Mouse (Mus musculus) left cerebral cortex, adult 9 months (tissue): ENCODE measurements around the gene Dtx2.

ENCODE experiments used
- DNase-seq, 2 experiments: peaks; one replicate each; pipeline ENCODE4 v3.0.0; 2022; ENCODE audit warnings: low spot score in 2 of 2

The Dtx2 gene

DNA sequence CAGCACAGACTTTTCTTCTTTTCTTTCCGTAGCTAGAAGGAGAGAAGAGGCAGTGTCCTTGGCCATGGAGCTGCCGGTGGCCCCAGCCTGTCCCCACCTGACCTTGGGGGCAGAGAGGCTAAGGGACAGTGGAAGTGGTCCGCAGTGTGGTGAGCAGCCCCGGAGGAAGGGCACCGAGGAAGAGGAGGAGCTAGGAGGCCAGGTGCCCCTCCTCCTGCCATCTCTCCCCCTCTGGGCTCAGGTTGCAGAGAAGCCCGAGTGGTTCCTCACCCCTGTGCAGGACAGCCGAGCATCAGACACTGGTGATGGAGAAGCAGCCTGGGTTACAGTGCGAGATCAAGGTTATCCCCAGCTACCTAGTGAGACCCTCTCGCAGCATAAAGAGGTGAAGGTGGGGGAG is 20.2 kb upstream of the Dtx2 start, which contains the start of gene Ssc4d:
Ssc4d (minus strand) TSS at position 167 of the 400 bp plus-strand sequence.
- no peak for DNase-seq

DNA sequence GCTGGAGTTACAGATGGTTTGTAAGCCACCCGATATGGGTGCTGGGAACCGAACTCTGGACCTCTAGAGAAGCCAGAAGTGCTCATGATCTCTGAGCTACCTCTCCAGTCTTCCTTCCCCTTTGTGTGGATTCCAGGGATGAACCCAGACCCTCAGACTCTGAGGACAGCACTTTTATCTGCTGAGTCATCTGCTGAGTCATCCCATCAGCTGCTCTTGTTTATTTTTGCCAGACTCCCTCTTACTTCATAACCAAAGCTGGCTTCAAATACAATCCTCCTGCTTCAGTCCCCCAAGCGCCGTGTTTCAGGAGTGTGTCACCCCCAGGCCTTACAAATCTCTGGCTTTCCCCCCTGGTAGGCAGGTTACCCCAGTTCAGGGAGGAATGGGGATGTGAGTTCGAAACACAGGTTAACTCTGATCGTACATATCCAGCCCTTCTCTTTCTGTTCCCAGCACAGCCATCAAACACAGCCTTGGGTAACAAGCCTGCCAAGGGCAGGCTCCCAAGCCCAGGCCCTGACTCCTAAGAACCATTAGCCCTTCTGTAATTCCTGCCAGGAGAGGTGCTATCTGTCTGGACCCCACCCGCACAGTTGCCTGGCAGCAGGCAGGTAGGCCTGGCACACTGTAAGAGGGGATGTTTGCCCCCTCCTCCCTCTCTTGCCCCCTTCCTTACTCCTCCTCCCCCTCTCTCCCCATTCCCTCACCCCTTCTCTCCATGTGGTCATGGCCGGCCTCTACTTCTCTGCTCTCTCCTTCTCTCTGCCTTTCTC is 18.5 kb upstream of the Dtx2 start:
- no peak for DNase-seq

DNA sequence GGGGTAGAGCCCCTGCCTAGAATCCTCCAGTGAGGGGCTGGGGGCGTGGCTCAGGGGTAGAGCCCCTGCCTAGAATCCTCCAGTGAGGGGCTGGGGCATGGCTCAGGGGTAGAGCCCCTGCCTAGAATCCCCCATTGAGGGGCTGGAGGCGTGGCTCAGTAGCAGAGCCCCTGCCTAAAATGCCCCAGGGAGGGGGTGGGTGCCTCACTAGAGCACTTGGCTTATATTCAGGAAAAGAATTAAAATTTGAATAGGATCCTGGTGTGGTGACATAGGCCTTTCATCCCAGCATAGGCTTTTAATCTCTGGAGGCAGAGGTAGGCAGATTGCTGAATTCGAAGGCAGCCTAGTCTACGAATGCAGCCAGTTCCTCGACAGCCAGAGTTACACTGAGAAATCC is 15.2 kb upstream of the Dtx2 start:
- DNase-seq = no peak

DNA sequence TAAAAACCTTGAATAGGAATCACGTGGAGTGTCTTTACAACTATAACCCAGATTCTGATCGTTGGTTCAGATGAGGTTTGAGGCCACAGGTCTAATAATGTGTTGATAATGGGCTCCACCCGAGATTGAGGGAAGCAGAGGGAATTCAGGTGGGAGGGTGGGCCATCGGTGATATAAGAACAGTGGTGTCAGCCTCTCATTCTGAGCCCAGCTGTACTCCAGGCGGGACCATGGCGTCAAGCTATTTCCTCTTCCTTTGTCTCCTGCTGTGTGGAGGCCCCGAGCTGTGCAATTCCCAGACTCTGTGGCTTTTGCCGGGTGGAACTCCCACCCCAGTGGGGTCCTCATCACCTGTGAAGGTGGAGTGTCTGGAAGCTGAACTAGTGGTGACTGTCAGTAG is 14.7 kb upstream of the Dtx2 start, which contains the start of gene Zp3:
Zp3 (plus strand) TSS at position 196 of the 400 bp plus-strand sequence.
- no peak for DNase-seq

DNA sequence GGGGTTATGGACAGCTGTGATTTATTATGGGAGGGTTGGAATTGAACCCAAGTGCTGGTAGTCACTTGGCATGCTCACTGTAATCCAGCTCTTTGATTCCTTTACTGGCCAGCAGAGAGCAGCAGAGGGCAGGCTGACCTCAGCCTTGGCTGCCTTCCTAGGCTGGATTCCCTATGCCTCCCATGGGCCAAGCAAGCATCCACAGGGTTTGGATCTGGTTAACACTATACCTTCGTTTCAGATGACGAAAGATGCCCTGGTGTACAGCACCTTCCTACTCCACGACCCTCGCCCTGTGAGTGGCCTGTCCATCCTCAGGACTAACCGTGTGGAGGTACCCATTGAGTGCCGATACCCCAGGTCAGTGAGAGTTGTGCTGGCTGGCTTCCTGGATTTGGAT is 12.2 kb upstream of the Dtx2 start:
- no peak for DNase-seq

DNA sequence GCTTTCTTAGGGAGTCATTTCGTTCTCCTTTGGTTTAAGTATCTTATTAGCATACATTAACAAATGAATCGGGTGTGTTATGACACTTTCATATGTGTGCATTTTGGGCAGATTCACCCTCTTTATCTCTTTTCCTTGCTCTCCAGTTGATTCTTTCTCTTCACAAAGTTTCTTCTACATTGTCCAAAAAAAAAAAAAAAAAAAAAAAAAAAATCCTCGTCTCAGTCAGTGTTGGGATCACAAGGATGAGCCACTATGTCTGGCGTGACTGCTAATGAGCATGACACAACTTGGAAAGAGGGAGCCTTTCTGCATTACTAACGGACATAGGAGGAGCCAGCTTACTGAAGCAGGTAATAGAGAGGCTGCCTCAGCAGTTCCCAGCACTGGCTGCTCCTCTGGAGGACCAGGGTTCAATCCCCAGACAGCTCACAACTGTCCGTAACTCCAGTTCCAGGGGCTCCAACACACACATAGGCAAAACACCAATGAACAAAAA is 10.0 kb upstream of the Dtx2 start:
- DNase-seq = no peak

DNA sequence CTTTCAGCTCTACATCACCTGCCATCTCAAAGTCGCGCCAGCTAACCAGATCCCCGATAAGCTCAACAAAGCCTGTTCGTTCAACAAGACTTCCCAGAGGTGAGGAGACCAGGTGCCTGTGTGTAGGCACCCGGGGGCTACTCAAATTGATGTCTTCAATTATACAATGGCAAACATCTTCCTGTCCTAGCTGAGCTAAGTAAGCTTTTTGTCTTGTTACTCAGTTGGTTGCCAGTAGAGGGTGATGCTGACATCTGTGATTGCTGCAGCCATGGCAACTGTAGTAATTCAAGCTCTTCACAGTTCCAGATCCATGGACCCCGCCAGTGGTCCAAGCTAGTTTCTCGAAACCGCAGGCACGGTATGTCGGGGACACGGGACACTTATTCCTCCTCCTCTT is 7.4 kb upstream of the Dtx2 start:
- no peak for DNase-seq

DNA sequence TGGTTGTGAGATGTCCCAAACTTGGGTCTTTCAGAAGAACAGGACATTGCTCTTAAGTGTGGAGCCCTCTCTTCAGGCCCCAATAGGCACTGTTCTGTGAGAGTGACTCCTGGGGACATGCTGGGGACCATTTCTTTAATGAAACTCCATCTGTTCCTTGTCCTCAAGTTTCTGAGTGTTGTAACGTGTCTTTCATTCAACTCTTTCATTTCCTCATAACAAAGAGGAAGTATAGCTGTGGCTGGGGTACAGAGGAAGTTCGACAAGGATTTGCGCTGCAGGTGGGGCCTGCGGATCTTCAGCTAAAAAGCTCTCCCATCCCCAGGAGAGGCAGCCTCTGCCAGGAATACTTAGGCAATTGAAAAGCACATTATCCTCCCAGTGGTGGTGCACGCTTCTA is 4.0 kb upstream of the Dtx2 start:
- no peak for DNase-seq

DNA sequence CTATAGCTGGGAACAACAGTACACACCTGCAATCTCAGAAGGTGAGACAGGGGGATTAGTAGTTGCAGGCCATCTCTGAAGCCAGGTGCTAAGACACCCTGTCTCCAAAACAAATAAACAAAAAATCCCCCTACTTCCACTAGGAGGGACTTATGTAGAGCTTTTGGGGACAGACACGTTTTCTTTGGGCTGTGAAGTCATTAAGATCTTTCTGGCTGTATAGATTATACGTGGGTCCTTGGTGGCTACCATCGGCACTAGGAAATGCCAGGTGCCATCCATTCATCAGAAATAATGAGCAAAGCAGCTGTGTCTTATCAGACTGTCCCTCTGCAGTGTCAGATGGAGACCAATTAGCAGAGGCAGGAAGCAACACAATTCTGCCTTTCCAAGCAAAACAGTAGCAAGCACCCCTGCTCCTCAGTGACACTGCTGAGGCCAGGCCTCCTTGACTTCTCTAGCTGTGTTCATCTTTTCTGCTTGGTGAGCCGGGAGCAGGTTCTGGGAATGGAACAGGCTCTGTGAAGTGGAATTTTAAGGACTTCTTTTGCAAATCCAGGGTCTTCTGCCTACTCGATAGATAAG is 1.1 kb upstream of the Dtx2 start:
- no peak for DNase-seq

DNA sequence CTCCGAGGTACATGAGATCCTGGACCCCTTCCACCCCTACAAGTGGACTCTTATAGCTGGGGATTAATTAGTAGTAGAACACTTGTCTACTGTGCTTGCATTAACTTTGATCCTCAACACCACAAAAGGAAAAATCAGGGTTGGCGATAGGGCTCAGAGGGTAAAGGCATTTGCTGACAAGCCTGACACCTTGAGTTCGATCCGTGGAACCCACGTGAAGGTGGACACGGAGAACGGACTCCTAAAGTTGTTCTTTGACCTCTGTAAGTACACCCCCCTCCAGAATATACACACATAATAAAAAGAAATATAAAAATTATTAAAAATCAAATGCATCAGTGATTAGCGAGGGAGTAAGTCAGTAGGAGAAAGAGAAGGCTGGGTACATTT is 270 bp upstream of the Dtx2 start:
- no peak for DNase-seq

DNA sequence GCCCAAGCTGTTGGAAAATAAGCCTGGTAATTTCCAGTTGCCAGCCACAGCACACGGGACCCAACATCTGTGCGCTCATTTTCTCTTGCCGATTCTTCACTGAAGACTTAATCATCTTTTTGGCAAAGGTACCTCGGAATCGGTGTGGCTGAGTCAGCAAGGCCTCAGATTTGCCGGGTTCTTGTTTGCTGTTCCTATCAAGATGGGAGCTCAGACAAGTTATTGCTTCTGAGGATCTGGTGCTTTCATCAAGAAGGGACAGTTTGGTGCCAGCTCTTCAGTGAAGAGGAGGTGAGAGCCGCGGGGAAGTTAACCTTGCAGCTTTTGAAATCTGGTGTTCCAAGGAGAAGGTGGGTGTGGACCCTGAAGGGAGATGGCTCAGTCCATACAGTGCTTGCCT is 1.6 kb downstream of the Dtx2 start:
- DNase-seq = no peak

DNA sequence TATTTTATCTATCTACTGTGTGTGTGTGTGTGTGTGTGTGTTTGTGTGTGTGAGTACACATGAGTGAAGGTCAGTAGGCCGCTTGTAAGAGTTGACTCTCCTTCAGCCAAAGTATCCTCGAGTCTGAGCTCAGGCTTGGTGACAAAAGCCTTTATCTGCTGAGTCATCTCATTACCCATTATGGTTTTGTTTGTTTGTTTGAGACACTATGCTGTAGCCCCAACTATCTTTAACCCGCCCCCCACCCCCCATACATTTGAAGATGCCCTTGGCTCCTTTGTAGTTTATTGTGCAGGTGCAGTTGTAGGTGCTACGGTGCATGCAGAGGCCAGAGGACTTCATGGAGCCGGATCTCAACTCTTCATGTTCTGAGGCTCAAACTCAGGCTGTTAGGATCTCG is 6.6 kb downstream of the Dtx2 start:
- DNase-seq = no peak

DNA sequence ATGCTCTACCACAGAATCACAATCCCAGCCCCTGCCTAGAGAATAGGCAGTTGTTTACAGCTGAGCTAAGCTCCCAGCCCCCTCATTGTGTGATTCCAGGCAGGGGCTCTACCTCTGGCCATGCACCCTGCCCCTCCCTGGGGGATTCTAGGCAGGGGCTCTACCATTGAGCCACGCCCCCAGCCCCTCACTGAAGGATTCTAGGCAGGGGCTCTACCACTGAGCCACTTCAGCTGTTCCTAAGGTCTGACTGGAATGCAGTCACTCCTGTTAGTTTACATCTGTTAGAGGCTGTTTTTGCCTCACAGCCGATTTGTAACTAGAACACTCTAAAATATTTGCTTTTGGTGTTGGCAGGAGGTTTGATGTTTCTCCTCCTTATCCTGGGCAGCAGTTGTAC is 7.7 kb downstream of the Dtx2 start:
- DNase-seq = no peak

DNA sequence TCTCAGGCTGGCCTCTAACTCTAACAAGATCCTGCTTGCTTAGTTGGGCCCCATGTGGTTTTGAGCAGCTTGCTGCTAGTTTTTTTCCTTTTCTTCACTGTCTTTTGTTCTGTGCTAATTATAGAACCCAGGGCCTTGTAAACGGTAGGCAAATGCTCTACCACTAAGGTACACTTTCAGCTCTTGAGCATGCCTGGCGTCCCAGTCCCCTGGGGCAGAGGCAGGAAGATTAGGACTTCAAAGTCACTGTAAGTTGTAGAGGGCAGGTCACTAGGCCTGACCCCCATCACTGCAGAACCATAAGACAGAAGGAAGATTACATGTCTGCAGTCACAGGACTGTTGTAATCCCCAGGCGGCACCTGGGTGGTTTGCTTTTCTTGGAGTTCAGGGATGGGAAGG is 8.2 kb downstream of the Dtx2 start:
- no peak for DNase-seq

DNA sequence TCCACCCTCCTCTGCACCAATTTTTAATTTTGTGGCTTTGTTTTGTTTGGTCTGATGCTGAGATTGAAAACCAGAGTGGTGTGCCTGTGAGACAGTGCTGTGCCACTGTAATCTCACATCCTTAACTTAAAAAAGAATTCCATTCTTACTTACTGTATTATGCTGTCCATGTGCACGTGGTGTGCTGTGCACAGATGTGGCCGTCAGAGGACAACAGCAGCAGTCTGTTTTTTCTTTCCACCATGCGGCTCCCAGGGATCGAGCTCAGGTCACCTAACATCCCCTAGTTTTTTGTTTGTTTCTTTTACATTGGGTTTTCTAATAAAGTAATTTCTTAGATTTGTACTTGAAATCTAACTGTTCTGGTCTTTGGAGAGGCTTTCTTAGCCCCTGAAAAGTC is 9.9 kb downstream of the Dtx2 start:
- DNase-seq = no peak

DNA sequence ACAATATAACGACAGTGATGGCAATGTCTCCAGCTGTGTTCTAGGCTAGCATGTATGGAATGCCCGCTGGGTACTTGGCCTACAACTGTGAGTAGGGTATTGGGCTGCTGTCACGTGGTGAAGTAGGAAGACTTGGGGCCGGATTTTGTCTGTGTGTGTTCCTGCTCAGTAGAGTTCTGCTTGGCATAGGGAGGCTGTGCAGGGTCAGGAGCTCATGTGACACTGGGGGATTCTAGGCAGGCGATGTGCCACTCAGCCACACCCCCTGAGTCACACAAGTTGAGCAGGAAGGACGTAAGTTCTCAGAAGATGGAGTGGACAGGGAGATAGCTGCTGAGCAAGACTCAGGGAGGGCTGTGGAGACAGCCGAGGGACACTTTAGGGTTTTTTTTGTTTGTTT is 13.1 kb downstream of the Dtx2 start:
- DNase-seq = no peak

DNA sequence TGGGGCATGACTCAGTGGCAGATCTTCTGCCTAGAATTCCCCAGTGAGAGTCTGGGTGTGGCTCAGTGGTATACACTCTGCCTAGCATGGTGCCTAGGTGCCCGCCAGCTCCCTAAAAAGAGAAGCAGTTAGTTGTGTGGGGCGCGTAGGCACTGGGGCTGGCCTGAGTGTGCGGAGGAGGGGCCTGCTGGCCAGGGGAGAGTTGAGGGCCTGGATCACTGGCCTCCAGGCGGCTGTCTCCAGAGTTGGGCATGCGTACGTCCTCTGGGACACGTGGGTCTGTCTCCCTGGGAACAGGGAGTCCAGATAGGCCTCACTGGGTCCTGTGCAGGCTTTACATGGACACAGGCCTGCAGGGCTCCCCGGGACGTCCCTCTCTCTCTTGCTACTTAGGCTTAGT is 20.3 kb downstream of the Dtx2 start:
- no peak for DNase-seq

DNA sequence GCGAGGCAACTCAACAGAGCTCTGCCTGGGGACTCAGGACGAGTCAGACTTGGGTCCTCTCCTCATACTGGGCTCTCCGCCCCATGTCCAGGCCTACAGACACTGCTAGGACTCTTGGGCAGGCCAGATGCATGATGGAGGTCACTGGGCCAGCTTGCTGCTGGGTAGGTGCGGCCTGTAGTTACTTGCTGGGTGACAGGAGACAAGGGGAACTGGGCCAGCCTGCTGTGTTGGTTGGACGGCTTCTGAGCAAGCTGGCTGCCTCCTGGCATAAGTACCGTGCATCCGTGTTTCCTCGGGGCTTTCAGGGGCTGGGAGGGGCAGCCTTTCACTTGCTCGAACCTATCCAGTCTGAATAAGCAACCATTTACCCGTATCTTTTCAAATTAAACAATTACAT is 21.0 kb downstream of the Dtx2 start:
- DNase-seq = no peak

DNA sequence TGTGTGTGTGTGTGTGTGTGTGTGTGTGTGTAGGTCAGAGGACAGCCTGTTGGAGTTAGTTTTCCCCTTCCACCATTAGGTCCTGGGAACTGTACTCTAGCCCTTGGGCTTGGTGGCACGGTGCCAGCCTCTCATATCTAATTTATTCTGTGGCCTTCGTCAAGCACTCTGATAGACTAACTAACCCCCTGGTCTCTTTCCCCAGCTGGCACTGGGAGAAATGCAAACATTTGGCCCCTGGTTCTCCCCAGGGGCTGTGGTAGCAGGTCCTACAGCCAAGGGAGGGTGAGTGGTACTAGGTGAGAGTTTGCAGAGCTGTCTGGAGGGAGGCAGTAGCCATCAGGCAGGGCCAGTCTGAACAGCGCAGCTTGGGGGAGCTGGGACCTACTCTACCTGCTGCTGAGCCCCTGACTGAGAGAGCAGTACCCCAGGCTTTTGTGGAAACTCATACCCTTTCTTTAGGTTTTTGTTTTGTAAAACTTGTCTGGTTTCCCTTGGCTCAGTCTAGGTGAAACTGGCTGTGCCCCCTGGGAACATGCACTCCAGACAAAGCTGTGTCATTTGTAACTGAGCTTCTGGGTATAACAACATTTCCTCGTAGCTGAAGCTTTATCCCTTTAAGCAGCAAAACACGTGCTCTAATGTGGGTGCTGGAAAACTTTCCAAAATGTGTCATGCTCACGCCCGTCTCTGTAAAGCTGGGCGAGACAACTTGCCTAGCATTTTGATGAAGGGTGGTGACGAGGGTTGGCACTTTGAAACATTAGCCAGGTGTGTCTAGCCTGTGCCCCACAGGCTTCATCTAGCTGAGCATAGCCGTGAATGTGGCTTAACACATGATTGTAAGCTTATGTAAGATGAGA is 21.6 kb downstream of the Dtx2 start:
- no peak for DNase-seq

DNA sequence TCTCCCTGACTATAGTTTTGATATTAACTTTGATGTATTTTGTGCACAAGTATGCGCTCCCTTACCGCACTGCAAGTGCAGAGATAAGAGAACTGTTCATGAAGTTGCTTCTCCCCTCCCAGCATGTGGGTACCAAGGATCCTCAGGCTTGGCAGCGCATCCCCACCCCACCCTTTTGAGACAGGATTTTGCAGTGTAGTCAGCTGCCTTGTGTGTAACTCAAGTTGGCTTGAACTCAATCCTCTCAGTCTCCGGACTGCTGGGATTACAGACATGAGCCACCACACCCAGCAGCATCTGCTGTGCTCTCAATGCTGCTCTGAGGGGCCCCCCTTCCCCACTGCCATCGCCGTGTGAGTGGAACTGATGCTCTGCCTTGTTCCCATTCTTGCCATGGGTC is 22.7 kb downstream of the Dtx2 start:
- DNase-seq = no peak

DNA sequence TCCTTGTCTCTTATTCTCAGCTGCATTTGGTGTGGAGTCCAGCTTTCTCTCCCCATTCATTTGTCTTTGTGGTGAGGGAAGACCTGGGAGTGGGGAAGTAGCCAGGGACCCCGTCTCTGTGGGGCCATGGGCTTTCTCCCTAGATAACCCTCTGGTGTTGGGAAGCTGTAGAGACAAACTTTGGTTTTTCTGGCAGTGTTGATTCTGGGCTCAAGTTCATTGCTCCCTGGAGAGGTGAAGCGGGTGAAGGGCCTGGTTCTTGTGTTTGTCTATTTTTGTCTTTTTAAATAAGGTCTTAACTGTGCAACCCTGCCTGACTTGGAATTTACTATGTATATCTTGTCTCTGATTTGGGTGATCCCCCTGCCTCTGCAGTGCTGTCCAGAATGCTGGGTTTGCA is 24.1 kb downstream of the Dtx2 start:
- no peak for DNase-seq

DNA sequence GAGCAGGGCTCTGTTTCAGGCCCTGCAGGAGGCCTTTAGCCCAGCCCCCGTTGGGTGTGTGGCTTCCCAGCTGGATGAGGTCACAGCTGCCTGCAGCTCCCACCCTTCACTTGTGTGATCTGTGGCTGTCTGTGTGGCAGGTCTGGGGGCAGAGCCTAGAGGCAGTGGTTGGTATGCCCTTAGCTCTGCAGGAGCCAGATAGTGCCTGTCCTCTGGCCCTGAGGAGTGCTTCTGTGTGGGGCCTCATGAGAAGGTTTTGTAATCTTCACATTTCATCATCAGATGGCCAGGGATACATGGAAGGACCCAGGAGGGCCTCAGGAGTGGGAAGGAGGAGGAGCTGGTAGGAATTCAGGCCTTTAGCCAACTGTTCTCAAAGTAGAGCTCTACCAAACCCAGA is 25.3 kb downstream of the Dtx2 start:
- DNase-seq = no peak

DNA sequence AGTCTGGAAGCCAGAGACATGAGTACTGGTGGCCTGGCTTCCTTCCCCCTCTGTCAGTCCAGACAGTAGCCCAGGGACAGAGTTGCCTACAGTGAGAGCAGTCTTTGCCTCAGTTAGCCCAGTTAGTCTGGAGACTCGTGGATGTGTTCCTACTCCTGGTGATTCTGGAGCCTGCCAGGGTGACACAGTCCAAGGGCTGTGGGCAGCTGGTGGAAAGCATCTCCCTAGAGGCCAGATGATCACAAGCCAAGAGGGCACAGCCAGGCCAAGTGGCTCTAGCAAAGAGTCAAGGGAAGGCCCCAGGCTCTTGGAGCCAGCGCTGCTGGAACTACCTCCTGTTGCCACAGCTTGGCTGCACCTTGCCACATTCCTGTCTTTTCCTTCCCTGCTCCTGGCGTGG is 31.1 kb downstream of the Dtx2 start:
- no peak for DNase-seq
